Mouse (Mus musculus): Measurements from ENCODE around the gene Wdr45b. TPM values are rescaled to one million over a fixed set of nuclear protein-coding genes. Genes with fewer than 3 reads are reported as not detected.

Wdr45b gene
- polyA plus RNA-seq, 1 experiment from 2014 or later: 117 TPM

DNA sequence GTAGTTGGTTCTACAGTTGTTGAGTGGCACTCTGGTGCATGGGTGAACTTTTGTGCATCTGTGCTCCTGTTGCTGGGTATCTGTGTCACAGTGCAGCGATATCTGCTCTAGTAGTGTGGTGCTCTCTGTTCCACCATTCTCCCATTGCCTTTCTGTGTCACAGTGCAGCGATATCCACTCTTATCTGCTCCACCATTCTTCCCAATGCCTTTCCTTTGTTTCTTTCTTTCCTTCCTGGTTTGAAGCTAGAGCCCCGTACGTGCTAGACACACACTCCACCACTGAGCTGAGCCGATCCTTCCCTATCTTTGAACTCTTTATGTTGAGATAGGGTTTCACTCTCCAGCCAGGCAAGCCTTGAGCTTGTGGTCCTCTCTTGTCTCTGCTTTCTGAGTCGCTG lies 71.3 kb downstream of the Wdr45b start:
- Histone ChIP-seq H3K9me3 (replicated peaks; ENCODE audit: control insufficient read depth, low read length) (no peaks in the 10 kb centered on the region), H3K36me3 (replicated peaks; ENCODE audit: control insufficient read depth, insufficient read depth, low read depth, low read length) (peaks cover 7% of the 10 kb centered on the region), H3K27ac (replicated peaks; ENCODE audit: low read depth, low read length) (no peak overlapping the region), H3K4me2 (ENCODE audit: low read depth, low read length) (no peak overlapping the region), H3K4me3 (ENCODE audit: low read depth, low read length) (no peak overlapping the region), H3K27me3 (ENCODE audit: control insufficient read depth, insufficient read depth, low read length) (no peaks in the 10 kb centered on the region), H3K4me1 (ENCODE audit: control insufficient read depth, insufficient read depth, low read length) (no peaks in the 10 kb centered on the region), H3K9ac (replicated peaks; ENCODE audit: low read length) (no peak overlapping the region)
- ATAC-seq (replicated peaks; ENCODE audit: insufficient number of reproducible peaks, low FRiP score, low TSS enrichment, low read depth) (no peak), DNase-seq (ENCODE audit: low spot score) (no peak)
- 81% methylated on average over 6 of the region's 6 CpGs for WGBS

DNA sequence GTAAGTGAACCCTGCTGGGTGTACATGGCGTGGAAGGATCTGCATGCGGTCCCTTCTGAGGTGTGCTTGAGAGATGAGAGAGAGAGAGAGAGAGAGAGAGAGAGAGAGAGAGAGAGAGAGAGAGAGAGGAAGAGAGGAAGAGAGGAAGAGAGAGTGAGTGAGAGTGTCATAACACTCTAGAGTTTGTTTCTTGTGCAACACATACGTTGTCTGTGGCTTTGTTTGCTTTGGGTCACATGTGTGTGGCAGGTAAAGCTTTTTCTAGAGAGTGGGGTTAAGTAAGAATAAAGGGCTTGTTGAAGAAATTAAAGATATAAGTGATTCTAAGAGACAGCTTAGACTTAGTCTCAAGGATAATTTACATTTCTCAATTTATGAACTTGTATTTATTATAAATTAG lies 76.2 kb downstream of the Wdr45b start:
- H3K4me1 ChIP-seq (ENCODE audit: control insufficient read depth, insufficient read depth, low read length): no peaks in the 10 kb centered on the region
- no peak overlapping the region for H3K27ac ChIP-seq (replicated peaks; ENCODE audit: low read depth, low read length)
- H3K4me2 ChIP-seq (ENCODE audit: low read depth, low read length): no peak overlapping the region
- H3K9me3 ChIP-seq (replicated peaks; ENCODE audit: control insufficient read depth, low read length): no peaks in the 10 kb centered on the region
- ATAC-seq (replicated peaks; ENCODE audit: insufficient number of reproducible peaks, low FRiP score, low TSS enrichment, low read depth): no peak
- WGBS: 89% methylated on average over 3 of the region's 3 CpGs
- H3K27me3 ChIP-seq (ENCODE audit: control insufficient read depth, insufficient read depth, low read length): no peaks in the 10 kb centered on the region
- H3K36me3 ChIP-seq (replicated peaks; ENCODE audit: control insufficient read depth, insufficient read depth, low read depth, low read length): no peaks in the 10 kb centered on the region; the same call in 1 of the 2 replicates
- no peak overlapping the region for H3K9ac ChIP-seq (replicated peaks; ENCODE audit: low read length)
- no peak for DNase-seq (ENCODE audit: low spot score)
- H3K4me3 ChIP-seq (ENCODE audit: low read depth, low read length): no peak overlapping the region

DNA sequence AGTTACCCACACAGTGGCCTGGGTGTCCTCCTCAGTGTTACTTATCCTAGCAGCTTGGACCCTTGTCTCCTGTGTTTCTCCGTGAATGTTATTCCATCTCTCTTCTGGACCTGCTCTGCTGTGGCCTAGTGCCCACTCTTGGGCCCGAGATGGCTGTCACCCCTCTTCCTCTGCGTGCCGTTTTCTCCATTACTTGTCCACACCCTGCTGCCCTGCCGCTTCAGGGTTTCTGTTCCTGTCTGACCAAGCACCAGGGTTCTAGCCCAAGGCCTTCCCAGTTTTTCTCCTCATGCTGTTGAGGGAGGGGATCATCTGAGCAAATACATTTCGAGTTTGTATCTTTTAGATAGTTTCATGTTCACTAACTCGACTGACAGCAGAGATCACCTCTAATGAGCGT lies 76.7 kb downstream of the Wdr45b start:
- no peaks in the 10 kb centered on the region; the same call in 1 of the 2 replicates for H3K36me3 ChIP-seq (replicated peaks; ENCODE audit: control insufficient read depth, insufficient read depth, low read depth, low read length)
- WGBS: 92% methylated on average over 8 of the region's 8 CpGs
- H3K27ac ChIP-seq (replicated peaks; ENCODE audit: low read depth, low read length): no peak overlapping the region
- no peak overlapping the region for H3K9ac ChIP-seq (replicated peaks; ENCODE audit: low read length)
- ATAC-seq (replicated peaks; ENCODE audit: insufficient number of reproducible peaks, low FRiP score, low TSS enrichment, low read depth) (no peak), DNase-seq (ENCODE audit: low spot score) (no peak)
- no peaks in the 10 kb centered on the region for H3K9me3 ChIP-seq (replicated peaks; ENCODE audit: control insufficient read depth, low read length)
- H3K4me3 ChIP-seq (ENCODE audit: low read depth, low read length): no peak overlapping the region
- no peaks in the 10 kb centered on the region for H3K27me3 ChIP-seq (ENCODE audit: control insufficient read depth, insufficient read depth, low read length)
- no peak overlapping the region for H3K4me2 ChIP-seq (ENCODE audit: low read depth, low read length)
- no peaks in the 10 kb centered on the region for H3K4me1 ChIP-seq (ENCODE audit: control insufficient read depth, insufficient read depth, low read length)

Small RNA genes within 50 kb of the gene (microRNA-seq; reads per million reads assigned to microRNA genes)
- gene Mir7236 (ENCODE audit: borderline number of aligned reads): not detected

Other genes starting within 250 kb of the Wdr45b start
- not detected in 2 replicates for gene Tex19.2, start 235.8 kb downstream of the Wdr45b start, polyA plus RNA-seq (2014; fragmentation: Nextera tagmentation; extraction: Ambion mirVana)
- gene Tex19.1, start 208.3 kb downstream of the Wdr45b start, polyA plus RNA-seq (2014; fragmentation: Nextera tagmentation; extraction: Ambion mirVana): 0.24 TPM in 1 of 2 replicates, not detected in the other
- 0.17 TPM in 1 of 2 replicates, not detected in the other for gene Uts2r, start 194.2 kb downstream of the Wdr45b start, polyA plus RNA-seq (2014; fragmentation: Nextera tagmentation; extraction: Ambion mirVana)
- gene Hexdc, start 150.0 kb downstream of the Wdr45b start, polyA plus RNA-seq (2014; fragmentation: Nextera tagmentation; extraction: Ambion mirVana): 5.4 and 6.3 TPM in 2 replicates
- gene Ogfod3, start 149.7 kb downstream of the Wdr45b start, polyA plus RNA-seq (2014; fragmentation: Nextera tagmentation; extraction: Ambion mirVana): 16.0 and 19.0 TPM in 2 replicates
- gene Cybc1, start 125.1 kb downstream of the Wdr45b start, polyA plus RNA-seq (2014; fragmentation: Nextera tagmentation; extraction: Ambion mirVana): 30.2 and 38.1 TPM in 2 replicates
- gene Narf, start 117.2 kb downstream of the Wdr45b start, polyA plus RNA-seq (2014; fragmentation: Nextera tagmentation; extraction: Ambion mirVana): 62.2 and 66.4 TPM in 2 replicates
- 13.4 and 18.1 TPM in 2 replicates for gene Foxk2, start 94.5 kb downstream of the Wdr45b start, polyA plus RNA-seq (2014; fragmentation: Nextera tagmentation; extraction: Ambion mirVana)
- gene Rab40b, start 33.8 kb upstream of the Wdr45b start, polyA plus RNA-seq (2014; fragmentation: Nextera tagmentation; extraction: Ambion mirVana): 3.6 and 4.9 TPM in 2 replicates
- gene Fn3krp, start 67.0 kb upstream of the Wdr45b start, polyA plus RNA-seq (2014; fragmentation: Nextera tagmentation; extraction: Ambion mirVana): 8.4 and 8.7 TPM in 2 replicates
- gene Fn3k, start 80.5 kb upstream of the Wdr45b start, polyA plus RNA-seq (2014; fragmentation: Nextera tagmentation; extraction: Ambion mirVana): 0.33 and 0.70 TPM in 2 replicates
- gene Tbcd, start 97.5 kb upstream of the Wdr45b start, polyA plus RNA-seq (2014; fragmentation: Nextera tagmentation; extraction: Ambion mirVana): 31.1 and 36.6 TPM in 2 replicates
- gene Zfp750, start 164.9 kb upstream of the Wdr45b start, polyA plus RNA-seq (2014; fragmentation: Nextera tagmentation; extraction: Ambion mirVana): 0.86 and 2.2 TPM in 2 replicates